10 mouse cellular contexts compared by ENCODE assay signal in genomic region chr13:37879556-37879955, GRCm38 (mm10).
DNase-seq lines count a peak whose midpoint lies in the region; ATAC-seq and TF ChIP-seq lines count a peak whose summit lies in the region.
"Had no signal": no experiment of that assay in that cellular context is flagged by ENCODE, and none has a peak within 500 bp of the region (broad histone marks: within the 10 kb centered on the region; RNA-seq: fewer than 3 reads in every experiment).

No protein-coding gene starts in this region.

- no peak for DNase-seq in kidney, postnatal 10 days
- peak; percentile 63 for DNase-seq in adrenal gland, postnatal 14 days
- no peak for DNase-seq in heart, postnatal 0 days (ENCODE audit: low spot score)
- DNase-seq in layer of hippocampus, postnatal 14 days (ENCODE audit: low spot score in 2 of 2): no peak
- DNase-seq in cerebellum, postnatal 36 days: no peak
- DNase-seq in spleen, adult 12 weeks (ENCODE audit: low spot score): no peak
- DNase-seq: gastrocnemius, postnatal 14 days; spleen, adult 18-20 months had no signal

- no peak for TF ChIP-seq EP300 in heart, postnatal 0 days (IDR thresholded peaks at IDR 0.05; ENCODE audit: low read depth)

- no peaks in the 10 kb centered on the region for H3K27me3 ChIP-seq in kidney, embryonic 15.5 days
- no peaks in the 10 kb centered on the region for H3K27me3 ChIP-seq in heart, postnatal 0 days (ENCODE audit: control insufficient read depth, insufficient read depth, low read length)
- H3K27me3 ChIP-seq in small intestine, adult 2 months (ENCODE audit: control insufficient read depth, insufficient read depth, low read length): no peaks in the 10 kb centered on the region

- peaks cover 54% of the 10 kb centered on the region for H3K4me1 ChIP-seq in kidney, embryonic 15.5 days
- H3K4me1 ChIP-seq in heart, postnatal 0 days (ENCODE audit: control insufficient read depth, insufficient read depth): peaks cover 52% of the 10 kb centered on the region
- peaks cover 57% of the 10 kb centered on the region for H3K4me1 ChIP-seq in small intestine, adult 2 months (ENCODE audit: control insufficient read depth, insufficient read depth, insufficient read length, low read length)

- no peak for TF ChIP-seq POLR2A in small intestine, adult 2 months (IDR thresholded peaks at IDR 0.05; ENCODE audit: low read depth, low read length)

- H3K27ac ChIP-seq in kidney, embryonic 15.5 days: peak overlapping the region; percentile 71; the same call in 1 of the 2 replicates
- peak overlapping the region; percentile 61; the same call in 1 of the 2 replicates for H3K27ac ChIP-seq in heart, postnatal 0 days (ENCODE audit: low read depth)
- peak overlapping the region; percentile 55 for H3K27ac ChIP-seq in small intestine, adult 2 months (ENCODE audit: insufficient read depth, low read depth, low read length)

- ATAC-seq in kidney, embryonic 15.5 days (replicated peaks; ENCODE audit: low FRiP score): no peak; the same call in 1 of the 2 replicates
- ATAC-seq in heart, postnatal 0 days (ENCODE audit: insufficient read depth, low read depth): no peak

- no peak for TF ChIP-seq CTCF in heart, postnatal 0 days (IDR thresholded peaks at IDR 0.05; ENCODE audit: low read depth)
- no peak for TF ChIP-seq CTCF in small intestine, adult 2 months (IDR thresholded peaks at IDR 0.05; ENCODE audit: extremely low read depth, insufficient read length, insufficient replicate concordance, low read depth, low read length)

- no peaks in the 10 kb centered on the region for H3K9me3 ChIP-seq in kidney, embryonic 15.5 days (replicated peaks)
- no peaks in the 10 kb centered on the region for H3K9me3 ChIP-seq in heart, postnatal 0 days (replicated peaks; ENCODE audit: control insufficient read depth, low read length)

- no peak overlapping the region for H3K9ac ChIP-seq in kidney, embryonic 15.5 days
- no peak overlapping the region for H3K9ac ChIP-seq in heart, postnatal 0 days (replicated peaks; ENCODE audit: low read depth, low read length)

- no peak overlapping the region for H3K4me3 ChIP-seq in kidney, embryonic 15.5 days (replicated peaks)
- H3K4me3 ChIP-seq in heart, postnatal 0 days (ENCODE audit: low read depth, low read length): no peak overlapping the region
- no peak overlapping the region for H3K4me3 ChIP-seq in small intestine, adult 2 months (ENCODE audit: low read depth, low read length)

- H3K36me3 ChIP-seq in kidney, embryonic 15.5 days: no peaks in the 10 kb centered on the region
- H3K36me3 ChIP-seq in heart, postnatal 0 days (replicated peaks; ENCODE audit: control insufficient read depth, insufficient read depth, low read length): no peaks in the 10 kb centered on the region
- H3K36me3 ChIP-seq in small intestine, adult 2 months (ENCODE audit: control insufficient read depth, insufficient read depth, low read length): no peaks in the 10 kb centered on the region

- 48% methylated on average over 5 of the region's 5 CpGs for WGBS in kidney, embryonic 15.5 days
- 42% methylated on average over 5 of the region's 5 CpGs for WGBS in heart, postnatal 0 days
- 21% methylated on average over 5 of the region's 5 CpGs for WGBS in small intestine, adult 2 months

- no peak overlapping the region for H3K4me2 ChIP-seq in kidney, embryonic 15.5 days
- H3K4me2 ChIP-seq in heart, postnatal 0 days (ENCODE audit: low read depth, low read length): no peak overlapping the region
